Mouse (Mus musculus) olfactory bulb, adult 2 months (tissue): Measurements from ENCODE around the gene Cemip.

Experiments
- CTCF ChIP-seq: fragments of 200-500 bp; IDR thresholded peaks from 2 replicates; pipeline ENCODE4 v1.5.1; 2012; ENCODE audit warnings: low read depth, mild to moderate bottlenecking, low read length, moderate library complexity; ENCODE audit not compliant: insufficient read depth
- POLR2A ChIP-seq: fragments of 200-500 bp; IDR thresholded peaks from 2 replicates; pipeline ENCODE4 v1.6.1; 2012; ENCODE audit warnings: mild to moderate bottlenecking, low read depth, low read length, moderate library complexity; ENCODE audit not compliant: insufficient read depth

DNA sequence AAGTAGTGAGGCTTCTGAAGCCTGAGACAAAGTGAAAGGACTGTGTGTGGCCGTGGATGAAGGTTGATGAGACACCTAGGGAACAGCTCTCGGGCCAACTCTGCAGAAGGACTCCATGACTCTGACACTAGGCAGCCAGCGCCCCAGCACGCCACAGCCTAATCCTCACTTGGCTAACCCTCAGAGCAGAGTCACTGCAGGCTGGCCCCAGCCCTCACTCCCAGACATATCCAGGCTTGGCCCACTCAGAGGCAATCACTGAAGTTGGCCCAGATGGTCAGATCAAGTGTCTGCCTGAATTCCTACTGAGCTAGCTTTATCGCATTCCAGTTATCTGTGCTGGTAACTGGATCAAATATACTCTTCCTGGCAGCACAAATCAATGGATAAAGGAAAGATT is 17.4 kb downstream of the Cemip start:
- TF ChIP-seq CTCF (no peak), POLR2A (no peak)
